In the genomic region with DNA sequence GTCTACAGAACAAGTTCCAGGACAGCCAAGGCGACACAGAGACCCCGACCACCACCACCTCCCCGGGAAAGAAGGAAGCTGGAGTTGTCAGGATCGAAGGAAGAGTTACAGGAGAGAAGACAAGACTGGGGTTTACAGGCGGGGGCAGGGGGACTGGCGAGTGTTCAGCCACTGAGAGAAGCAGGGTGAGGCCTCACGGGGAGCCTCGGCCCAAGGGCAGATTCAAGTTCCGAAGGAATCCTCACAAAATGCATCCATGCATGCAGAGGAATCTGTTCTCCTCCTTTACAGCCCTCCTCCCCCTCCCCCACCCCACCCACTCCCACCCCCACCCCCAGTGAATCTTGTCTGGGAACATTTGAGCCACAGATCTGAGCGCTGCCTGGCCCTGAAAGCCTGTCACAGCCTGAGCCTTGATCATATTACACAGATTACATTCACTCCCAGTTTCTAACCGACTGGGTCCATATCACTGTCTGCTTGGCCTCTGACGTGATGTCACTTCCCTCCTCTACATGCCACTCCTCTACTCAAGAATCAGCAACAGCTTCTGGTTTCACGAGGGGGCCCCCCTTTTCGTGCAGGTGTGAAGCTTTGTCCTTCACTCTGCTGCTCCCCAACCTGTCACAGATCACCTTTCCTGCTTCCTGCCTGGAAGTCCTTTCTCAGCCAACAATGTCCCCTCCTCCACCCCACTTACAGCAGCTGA, we compare ENCODE assay signal across 15 mouse cellular contexts. TPM values are rescaled to one million over a fixed set of nuclear protein-coding genes. Genes with fewer than 3 reads are reported as not detected.
DNase-seq lines count a peak whose midpoint lies in the region; ATAC-seq lines count a peak whose summit lies in the region.
"Had no signal": no experiment of that assay in that cellular context is flagged by ENCODE, and none has a peak within 500 bp of the region (broad histone marks: within the 10 kb centered on the region; RNA-seq: fewer than 3 reads in every experiment).

No protein-coding gene starts in this region.

- peaks cover 51% of the 10 kb centered on the region for H3K4me1 ChIP-seq in limb, embryonic 12.5 days (replicated peaks)
- H3K4me1 ChIP-seq in limb, embryonic 10.5 days, result peaks cover 64% of the 10 kb centered on the region
- H3K4me1 ChIP-seq in embryonic facial prominence, embryonic 12.5 days, result peaks cover 51% of the 10 kb centered on the region

- H3K27ac ChIP-seq in limb, embryonic 12.5 days, result peak overlapping the region; percentile 29; the same call in 1 of the 2 replicates
- H3K27ac ChIP-seq in limb, embryonic 10.5 days, result no peak overlapping the region
- H3K27ac ChIP-seq in embryonic facial prominence, embryonic 12.5 days, result peak overlapping the region; percentile 20; the same call in 1 of the 2 replicates
- H3K27ac ChIP-seq: midbrain, embryonic 12.5 days; neural tube, embryonic 13.5 days had no signal

- H3K4me2 ChIP-seq in limb, embryonic 12.5 days, result 0 out of 2 replicates have a peak overlapping the region, but pooled peaks have one; percentile 11
- peak overlapping the region; percentile 1; the same call in 1 of the 2 replicates for H3K4me2 ChIP-seq in embryonic facial prominence, embryonic 12.5 days (replicated peaks)
- H3K4me2 ChIP-seq: lung, embryonic 14.5 days; midbrain, embryonic 12.5 days; neural tube, embryonic 13.5 days had no signal

- ATAC-seq in limb, embryonic 12.5 days (ENCODE audit: insufficient number of reproducible peaks, insufficient read depth, low FRiP score, low TSS enrichment, low read depth), result no peak
- ATAC-seq in embryonic facial prominence, embryonic 12.5 days (ENCODE audit: insufficient number of reproducible peaks, insufficient read depth, low FRiP score, low TSS enrichment), result no peak

- peaks cover 57% of the 10 kb centered on the region for H3K36me3 ChIP-seq in limb, embryonic 12.5 days
- peaks cover 62% of the 10 kb centered on the region for H3K36me3 ChIP-seq in limb, embryonic 10.5 days
- peaks cover 48% of the 10 kb centered on the region for H3K36me3 ChIP-seq in embryonic facial prominence, embryonic 12.5 days

- H3K9ac ChIP-seq in limb, embryonic 12.5 days (replicated peaks), result no peak overlapping the region
- no peak overlapping the region for H3K9ac ChIP-seq in embryonic facial prominence, embryonic 12.5 days
- H3K9ac ChIP-seq: lung, embryonic 14.5 days; midbrain, embryonic 12.5 days; neural tube, embryonic 13.5 days had no signal

- peaks cover 41% of the 10 kb centered on the region for H3K27me3 ChIP-seq in limb, embryonic 12.5 days
- H3K27me3 ChIP-seq in limb, embryonic 10.5 days (ENCODE audit: low read depth, poor library complexity, severe bottlenecking), result peaks cover 49% of the 10 kb centered on the region
- peaks cover 26% of the 10 kb centered on the region for H3K27me3 ChIP-seq in embryonic facial prominence, embryonic 12.5 days

- WGBS in limb, embryonic 12.5 days, result 34% methylated on average over 14 of the region's 14 CpGs
- 33% methylated on average over 14 of the region's 14 CpGs for WGBS in limb, embryonic 10.5 days
- 22% methylated on average over 14 of the region's 14 CpGs for WGBS in embryonic facial prominence, embryonic 12.5 days

- H3K4me3 ChIP-seq in limb, embryonic 12.5 days (replicated peaks), result no peak overlapping the region
- H3K4me3 ChIP-seq in limb, embryonic 10.5 days, result no peak overlapping the region
- H3K4me3 ChIP-seq in embryonic facial prominence, embryonic 12.5 days, result no peak overlapping the region
- H3K4me3 ChIP-seq: midbrain, embryonic 12.5 days; neural tube, embryonic 13.5 days had no signal

- H3K9me3 ChIP-seq in limb, embryonic 12.5 days, result no peaks in the 10 kb centered on the region
- no peaks in the 10 kb centered on the region for H3K9me3 ChIP-seq in limb, embryonic 10.5 days (replicated peaks)
- H3K9me3 ChIP-seq in embryonic facial prominence, embryonic 12.5 days, result no peaks in the 10 kb centered on the region
- H3K9me3 ChIP-seq: midbrain, embryonic 12.5 days; neural tube, embryonic 13.5 days had no signal

- peak; percentile 13 for DNase-seq in adrenal gland, adult 8-10 months
- no peak for DNase-seq in adrenal gland, postnatal 4 days (ENCODE audit: low spot score in 2 of 2)
- DNase-seq in limb, embryonic 10.5 days (ENCODE audit: low spot score), result no peak
- peak; percentile 35 to 69 for DNase-seq in kidney, postnatal 25 days
- DNase-seq in spleen, adult 18-20 months, result no peak
- no peak for DNase-seq in urinary bladder, adult 2 months (ENCODE audit: low spot score)
- DNase-seq: cerebellum, adult 18-20 months; heart, postnatal 36 days; left cerebral cortex, postnatal 4 days; lung, embryonic 14.5 days; right cerebral cortex, postnatal 14 days had no signal

RNA-seq across cellular contexts. Expression of gene Zfp467, which starts 5.2 kb away (rescaled TPM):
- total RNA-seq in adrenal gland, adult 8-10 months (2022), result 10 to 100 TPM; 56.7 to 68.0 (median 60.6) TPM
- total RNA-seq in adrenal gland, postnatal 4 days (2021), result 10 to 100 TPM; 64.1 to 64.7 TPM
- 23.5 and 23.7 TPM in 2 replicates for polyA plus RNA-seq in limb, embryonic 12.5 days (2016; fragmentation: Nextera tagmentation; extraction: Ambion mirVana)
- polyA plus RNA-seq in limb, embryonic 10.5 days (2016; fragmentation: Nextera tagmentation; extraction: Ambion mirVana), result 11.0 and 19.6 TPM in 2 replicates
- 30.3 and 31.7 TPM in 2 replicates for polyA plus RNA-seq in embryonic facial prominence, embryonic 12.5 days (2016; fragmentation: Nextera tagmentation; extraction: Ambion mirVana)
- polyA plus RNA-seq in urinary bladder, adult 2 months (2012; rRNA removed), result 55.6 and 64.6 TPM in 2 replicates

RNA-seq across cellular contexts. Expression of gene Sspo, which starts 7.6 kb away (rescaled TPM):
- 1 to 10 TPM; 2.7 to 9.7 (median 5.6) TPM for total RNA-seq in adrenal gland, adult 8-10 months (2022)
- total RNA-seq in adrenal gland, postnatal 4 days (2021), result 1 to 10 TPM; 2.6 to 4.0 TPM
- 0.33 and 0.38 TPM in 2 replicates for polyA plus RNA-seq in limb, embryonic 12.5 days (2016; fragmentation: Nextera tagmentation; extraction: Ambion mirVana)
- polyA plus RNA-seq in limb, embryonic 10.5 days (2016; fragmentation: Nextera tagmentation; extraction: Ambion mirVana), result 0.20 and 0.45 TPM in 2 replicates
- polyA plus RNA-seq in embryonic facial prominence, embryonic 12.5 days (2016; fragmentation: Nextera tagmentation; extraction: Ambion mirVana), result 0.42 and 0.57 TPM in 2 replicates
- 1.5 and 1.8 TPM in 2 replicates for polyA plus RNA-seq in urinary bladder, adult 2 months (2012; rRNA removed)

RNA-seq across cellular contexts. Expression of gene Krba1, which starts 45.1 kb away (rescaled TPM):
- 10 to 100 TPM; 44.0 to 56.6 (median 50.8) TPM for total RNA-seq in adrenal gland, adult 8-10 months (2022)
- 10 to 100 TPM; 47.5 to 50.8 TPM for total RNA-seq in adrenal gland, postnatal 4 days (2021)
- 29.9 and 32.1 TPM in 2 replicates for polyA plus RNA-seq in limb, embryonic 12.5 days (2016; fragmentation: Nextera tagmentation; extraction: Ambion mirVana)
- 28.3 and 33.4 TPM in 2 replicates for polyA plus RNA-seq in limb, embryonic 10.5 days (2016; fragmentation: Nextera tagmentation; extraction: Ambion mirVana)
- 30.2 and 31.3 TPM in 2 replicates for polyA plus RNA-seq in embryonic facial prominence, embryonic 12.5 days (2016; fragmentation: Nextera tagmentation; extraction: Ambion mirVana)
- polyA plus RNA-seq in urinary bladder, adult 2 months (2012; rRNA removed), result 21.3 and 21.9 TPM in 2 replicates

Comparison
In these comparisons a context has a peak if more than half of its experiments do, and no peak if none do; other contexts are left out.
1. DNase-seq: peak in adrenal gland, adult 8-10 months (single experiment) and kidney, postnatal 25 days (2 of 2); none in adrenal gland, postnatal 4 days (0 of 2), limb, embryonic 10.5 days (single experiment), spleen, adult 18-20 months (0 of 2) and urinary bladder, adult 2 months (single experiment).